Mouse (Mus musculus) cortical plate, adult 2 months (tissue): ENCODE data around the gene Snx33.

Source experiments
- CTCF ChIP-seq: fragments of 200-500 bp; IDR thresholded peaks from 2 replicates; pipeline ENCODE4 v1.5.1; 2011; ENCODE audit warnings: mild to moderate bottlenecking, control low read depth, low read length; ENCODE audit not compliant: insufficient read depth; ENCODE audit errors: extremely low read depth
- POLR2A ChIP-seq: fragments of 200-500 bp; IDR thresholded peaks from 2 replicates; pipeline ENCODE4 v1.6.1; 2011; ENCODE audit warnings: mild to moderate bottlenecking, low read length, control low read depth; ENCODE audit not compliant: insufficient read depth; ENCODE audit errors: extremely low read depth

- TF ChIP-seq CTCF (no peak), POLR2A (no peak)
Observed at GRCm38 (mm10) chr9:56872105-56872903, 55.9 kb downstream of the Snx33 start.
